Mouse (Mus musculus) myocyte (in vitro differentiated cells): Measurements from ENCODE around the gene Tcl1b3.

Experiments
- CEBPB ChIP-seq: IDR thresholded peaks from 2 replicates; pipeline ENCODE4 v1.6.1; 2011; ENCODE audit warnings: mild to moderate bottlenecking, moderate library complexity; ENCODE audit not compliant: poor library complexity, insufficient read depth, severe bottlenecking
- E2F4 ChIP-seq: IDR thresholded peaks from one replicate; pipeline ENCODE4 v1.6.1; 2011; ENCODE audit warnings: mild to moderate bottlenecking, control low read depth, moderate library complexity; ENCODE audit not compliant: insufficient read depth
- MAX ChIP-seq: IDR thresholded peaks from one replicate; pipeline ENCODE4 v1.6.1; 2011; ENCODE audit warnings: low read depth, mild to moderate bottlenecking, control low read depth
- MYOD1 ChIP-seq, 3 experiments: IDR thresholded peaks; one replicate each; pipeline ENCODE4 v1.6.1; 2011; ENCODE audit warnings: control low read depth in 2 of 3, low read depth in 2 of 3, mild to moderate bottlenecking in 2 of 3, moderate library complexity in 1 of 3; ENCODE audit not compliant: insufficient read length in 2 of 3, control insufficient read depth in 1 of 3
- MYOG ChIP-seq, 3 experiments: IDR thresholded peaks; one replicate each; pipeline ENCODE4 v1.6.1; 2011; ENCODE audit warnings: control low read depth in 2 of 3, low read depth in 2 of 3, mild to moderate bottlenecking in 2 of 3; ENCODE audit not compliant: insufficient read length in 2 of 3, control insufficient read depth in 1 of 3, insufficient read depth in 1 of 3
- POLR2A ChIP-seq: IDR thresholded peaks from one replicate; pipeline ENCODE4 v1.6.1; 2011; ENCODE audit warnings: low read depth, mild to moderate bottlenecking, control low read depth, moderate library complexity; ENCODE audit not compliant: insufficient read length
- POLR2AphosphoS2 ChIP-seq: IDR thresholded peaks from one replicate; pipeline ENCODE4 v1.6.1; 2011; ENCODE audit warnings: low read depth, control low read depth; ENCODE audit not compliant: insufficient read length
- REST ChIP-seq: IDR thresholded peaks from one replicate; pipeline ENCODE4 v1.6.1; 2011; ENCODE audit warnings: mild to moderate bottlenecking, control low read depth, moderate library complexity; ENCODE audit not compliant: insufficient read depth, insufficient read length
- TCF12 ChIP-seq: IDR thresholded peaks from one replicate; pipeline ENCODE4 v1.6.1; 2011; ENCODE audit warnings: mild to moderate bottlenecking, control low read depth; ENCODE audit not compliant: poor library complexity, insufficient read depth, severe bottlenecking
- USF1 ChIP-seq: IDR thresholded peaks from one replicate; pipeline ENCODE4 v1.6.1; 2011; ENCODE audit warnings: low read depth, mild to moderate bottlenecking, control low read depth, moderate library complexity

GRCm38 (mm10) chr12:105222601-105223319 lies 31.9 kb downstream of the Tcl1b3 start, which contains the start of gene Tcl1:
- no peak for TF ChIP-seq USF1
- TF ChIP-seq MYOG (IDR thresholded peaks at IDR 0.05; ENCODE audit: control insufficient read depth in 1 of 3, insufficient read depth in 1 of 3, insufficient read length in 2 of 3, low read depth in 2 of 3): no peak
- no peak for TF ChIP-seq POLR2AphosphoS2
- no peak for TF ChIP-seq POLR2A
- no peak for TF ChIP-seq CEBPB
- no peak for TF ChIP-seq E2F4
- no peak for TF ChIP-seq MAX
- no peak for TF ChIP-seq TCF12
- no peak for TF ChIP-seq REST
- TF ChIP-seq MYOD1 (IDR thresholded peaks at IDR 0.05; ENCODE audit: control insufficient read depth in 1 of 3, insufficient read length in 2 of 3, low read depth in 2 of 3): no peak
